Mouse (Mus musculus) myocyte (in vitro differentiated cells): Measurements from ENCODE around the gene Tial1.

Experiments
- E2F4 ChIP-seq: IDR thresholded peaks from one replicate; pipeline ENCODE4 v1.6.1; 2011; ENCODE audit warnings: mild to moderate bottlenecking, control low read depth, moderate library complexity; ENCODE audit not compliant: insufficient read depth
- MYOD1 ChIP-seq, 3 experiments: IDR thresholded peaks; one replicate each; pipeline ENCODE4 v1.6.1; 2011; ENCODE audit warnings: control low read depth in 2 of 3, low read depth in 2 of 3, mild to moderate bottlenecking in 2 of 3, moderate library complexity in 1 of 3; ENCODE audit not compliant: insufficient read length in 2 of 3, control insufficient read depth in 1 of 3
- POLR2A ChIP-seq: IDR thresholded peaks from one replicate; pipeline ENCODE4 v1.6.1; 2011; ENCODE audit warnings: low read depth, mild to moderate bottlenecking, control low read depth, moderate library complexity; ENCODE audit not compliant: insufficient read length
- SRF ChIP-seq: IDR thresholded peaks from one replicate; pipeline ENCODE4 v1.6.1; 2011; ENCODE audit warnings: low read depth; ENCODE audit not compliant: control insufficient read depth, insufficient read length
- TCF3 ChIP-seq: IDR thresholded peaks from one replicate; pipeline ENCODE4 v1.6.1; 2011; ENCODE audit warnings: low read depth, control low read depth; ENCODE audit not compliant: insufficient read length
- USF1 ChIP-seq: IDR thresholded peaks from one replicate; pipeline ENCODE4 v1.6.1; 2011; ENCODE audit warnings: low read depth, mild to moderate bottlenecking, control low read depth, moderate library complexity

DNA sequence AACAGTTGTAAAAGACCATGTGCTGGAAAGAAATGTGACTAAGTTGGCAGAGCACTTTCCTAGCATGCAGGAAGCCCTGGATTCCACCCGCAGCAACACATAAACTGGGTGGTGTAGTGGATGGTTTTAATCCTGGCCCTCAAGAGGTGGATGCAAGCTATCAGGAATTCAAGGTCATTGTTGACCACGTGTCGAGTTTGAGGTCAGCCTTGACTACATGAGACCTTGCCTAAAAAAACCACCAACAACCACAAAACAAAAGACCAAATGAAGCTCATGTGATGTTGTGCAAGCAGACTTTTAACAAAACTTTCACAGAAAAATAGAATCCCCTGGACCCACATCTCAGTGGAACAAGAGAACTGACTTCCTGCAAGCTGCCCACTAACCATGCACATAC, 39.0 kb downstream of the Tial1 start:
- TF ChIP-seq SRF = no peak
- no peak for TF ChIP-seq TCF3
- TF ChIP-seq E2F4 = no peak
- no peak for TF ChIP-seq POLR2A
- no peak for TF ChIP-seq MYOD1 (IDR thresholded peaks at IDR 0.05; ENCODE audit: control insufficient read depth in 1 of 3, insufficient read length in 2 of 3, low read depth in 2 of 3)
- no peak for TF ChIP-seq USF1
